Mouse (Mus musculus): ENCODE data around the gene Zfpm1.

DNA sequence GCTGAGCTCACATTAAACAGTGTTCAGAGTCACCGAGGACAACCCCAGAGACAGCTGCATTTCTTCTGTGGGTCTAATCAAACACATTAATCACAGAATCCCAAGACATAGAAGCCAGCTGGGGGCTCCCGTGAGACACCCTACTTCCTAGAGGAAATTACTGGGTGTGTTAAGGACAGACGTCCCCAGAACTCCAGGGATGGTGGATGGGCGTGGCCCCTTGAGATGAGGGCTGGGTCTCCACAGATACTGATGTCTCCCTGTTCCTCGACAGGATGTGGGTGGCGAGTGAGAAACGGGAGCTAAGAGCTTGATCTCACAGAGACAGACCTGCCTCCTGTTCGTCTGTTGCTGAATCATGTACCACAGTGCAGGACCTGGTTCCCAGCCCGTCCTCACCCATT is 60.9 kb downstream of the Zfpm1 start:
- TF ChIP-seq CTCF (IDR thresholded peaks at IDR 0.05; ENCODE audit: low read depth) (no peak), EP300 (IDR thresholded peaks at IDR 0.05; ENCODE audit: low read depth) (no peak)
